Mouse (Mus musculus): ENCODE results near the gene Anapc11.

Anapc11 gene

GRCm38 (mm10) chr11:120608241-120609034, 10.2 kb downstream of the Anapc11 start, which contains the start of gene Npb:
Gene Npb (plus strand): TSS chr11:120608477.
- DNase-seq, result no peak

DNA sequence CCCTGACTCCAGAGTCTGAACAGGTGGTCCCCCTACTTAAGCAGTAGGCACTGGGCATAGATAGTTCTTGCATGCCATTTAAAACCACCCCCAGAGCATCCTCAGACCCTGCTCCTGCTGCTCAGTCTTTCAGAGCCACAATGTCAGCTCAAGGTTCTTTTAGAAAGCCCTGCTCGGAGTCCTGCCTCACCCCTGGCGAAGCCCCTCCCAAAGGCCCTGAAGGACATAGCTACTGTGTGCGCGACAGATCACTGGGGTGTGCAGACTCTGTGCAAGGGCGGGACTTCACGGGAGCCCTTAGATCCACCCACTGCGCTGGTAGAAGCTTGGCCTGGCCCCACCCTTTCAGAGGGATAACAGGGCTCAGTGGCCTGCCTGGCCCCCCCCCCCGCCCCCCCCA, 11.0 kb downstream of the Anapc11 start:
- peak; percentile 48 for DNase-seq

- no peak for DNase-seq
Observed at GRCm38 (mm10) chr11:120610477-120611046, 12.3 kb downstream of the Anapc11 start.

GRCm38 (mm10) chr11:120612763-120613162, 14.5 kb downstream of the Anapc11 start:
- DNase-seq, result peak; percentile 80

GRCm38 (mm10) chr11:120613481-120613972, 15.3 kb downstream of the Anapc11 start:
- DNase-seq, result no peak

DNA sequence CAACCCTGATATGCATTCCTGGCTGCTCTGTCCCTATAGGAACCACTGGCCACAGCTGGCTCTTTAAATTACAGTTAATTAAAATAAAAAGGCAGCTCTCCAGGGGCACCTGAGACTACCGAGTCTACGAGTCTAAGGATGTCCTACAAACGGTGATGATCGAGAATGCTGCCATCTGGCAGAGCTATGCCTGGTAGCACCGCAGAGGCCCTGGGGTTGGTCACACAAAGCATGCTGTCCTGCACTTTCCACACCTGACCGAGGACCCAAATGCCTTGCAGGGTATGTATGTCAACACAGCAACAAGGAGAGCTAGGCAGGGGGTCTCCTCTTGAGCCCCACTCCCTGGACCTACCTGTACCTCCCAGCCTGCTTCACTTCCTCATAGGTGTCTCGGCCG, 15.8 kb downstream of the Anapc11 start:
- DNase-seq, result no peak

GRCm38 (mm10) chr11:120615167-120615566, 16.9 kb downstream of the Anapc11 start:
- DNase-seq, result no peak

DNA sequence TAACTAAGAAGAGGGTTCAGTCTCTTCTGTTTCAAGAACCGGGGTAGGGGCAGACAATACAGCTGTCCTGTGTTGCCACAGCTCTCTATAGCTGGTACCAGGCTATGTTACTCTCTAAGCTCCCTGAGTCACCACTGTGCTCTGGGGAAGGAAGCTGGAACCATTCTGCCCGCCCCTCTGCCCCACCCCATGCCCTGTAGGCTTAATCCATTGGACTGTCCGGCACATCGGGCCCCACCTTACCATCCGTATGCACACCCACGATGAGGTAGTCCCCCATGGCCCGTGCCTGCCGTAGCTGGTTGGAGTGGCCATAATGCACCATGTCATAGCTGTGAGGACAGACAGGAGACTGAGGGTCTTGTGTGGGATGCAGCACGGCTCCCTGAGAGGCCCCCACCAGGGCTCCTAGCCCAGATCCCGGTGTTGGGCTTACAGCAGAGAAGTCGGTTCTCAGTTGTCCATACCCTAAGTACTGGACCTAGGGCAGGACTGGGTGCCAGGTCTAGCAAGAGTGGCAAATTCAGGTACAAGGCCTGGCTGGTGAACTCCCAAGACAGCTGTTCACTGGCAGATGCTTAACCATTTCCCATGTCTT, 17.5 kb downstream of the Anapc11 start:
- DNase-seq, result no peak

DNA sequence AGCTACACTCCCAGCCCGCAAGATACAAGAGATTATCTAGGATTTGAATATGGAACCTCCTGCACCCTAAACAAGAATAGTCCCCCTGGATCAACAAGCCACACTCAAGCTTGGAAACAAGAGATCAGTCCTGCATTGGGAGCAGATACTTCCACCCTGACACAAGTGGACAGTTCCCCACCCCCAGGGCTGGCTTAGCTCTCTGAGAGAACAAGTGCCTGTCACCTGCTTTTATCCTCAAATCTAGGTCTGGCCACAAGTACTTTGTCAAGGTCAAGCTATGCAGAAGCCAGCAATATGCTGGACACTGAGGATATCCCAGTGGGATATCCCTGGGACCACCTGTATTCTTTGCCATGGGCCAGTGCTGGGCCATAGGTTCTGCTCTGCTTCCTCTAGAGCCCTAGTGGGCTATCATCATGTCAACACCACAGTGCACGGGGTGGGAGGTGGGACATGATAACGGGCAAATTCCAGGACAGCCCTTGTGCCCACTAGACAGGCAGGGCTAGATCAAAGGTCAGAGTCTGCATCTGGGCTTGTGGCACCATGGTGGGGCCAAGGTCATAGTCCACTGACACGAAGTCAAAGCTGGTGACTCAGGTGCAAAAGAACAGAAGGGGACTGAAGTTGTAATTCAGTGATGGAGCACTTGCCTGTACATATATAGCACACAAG, 18.5 kb downstream of the Anapc11 start:
- peak; percentile 71 for DNase-seq

DNA sequence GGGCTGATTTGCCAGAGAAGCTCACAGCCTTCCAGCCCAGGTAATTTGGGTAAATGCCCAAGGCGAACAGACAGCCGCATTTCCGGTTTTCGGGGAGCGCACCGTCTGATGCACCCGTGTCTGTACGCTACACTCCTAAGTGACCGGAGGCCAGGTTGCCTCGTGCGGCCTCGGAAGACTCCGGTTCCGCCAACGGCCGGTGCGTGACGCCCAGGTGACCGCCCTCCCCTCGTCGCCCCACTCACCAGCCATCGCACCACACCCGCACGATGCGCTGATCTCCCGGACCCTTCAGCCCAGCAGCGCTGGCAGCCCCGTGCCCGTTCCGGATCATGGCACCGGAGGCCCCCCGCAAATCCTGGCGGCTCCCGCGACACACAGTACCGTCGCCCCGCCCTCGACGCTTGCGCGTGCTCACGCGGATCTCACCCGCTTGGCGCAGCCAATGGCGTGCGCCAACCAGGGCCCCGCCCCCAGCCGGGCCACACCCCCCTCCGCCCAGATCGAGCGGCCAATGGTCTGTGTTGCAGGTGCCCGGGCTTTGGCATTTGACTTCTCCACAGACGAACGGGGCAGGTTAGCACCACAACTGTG, 19.4 kb downstream of the Anapc11 start, which contains the start of gene Pcyt2:
Gene Pcyt2 (minus strand): TSS at position 418 of the 594 bp plus-strand sequence.
- peak; percentile 95 for DNase-seq

DNA sequence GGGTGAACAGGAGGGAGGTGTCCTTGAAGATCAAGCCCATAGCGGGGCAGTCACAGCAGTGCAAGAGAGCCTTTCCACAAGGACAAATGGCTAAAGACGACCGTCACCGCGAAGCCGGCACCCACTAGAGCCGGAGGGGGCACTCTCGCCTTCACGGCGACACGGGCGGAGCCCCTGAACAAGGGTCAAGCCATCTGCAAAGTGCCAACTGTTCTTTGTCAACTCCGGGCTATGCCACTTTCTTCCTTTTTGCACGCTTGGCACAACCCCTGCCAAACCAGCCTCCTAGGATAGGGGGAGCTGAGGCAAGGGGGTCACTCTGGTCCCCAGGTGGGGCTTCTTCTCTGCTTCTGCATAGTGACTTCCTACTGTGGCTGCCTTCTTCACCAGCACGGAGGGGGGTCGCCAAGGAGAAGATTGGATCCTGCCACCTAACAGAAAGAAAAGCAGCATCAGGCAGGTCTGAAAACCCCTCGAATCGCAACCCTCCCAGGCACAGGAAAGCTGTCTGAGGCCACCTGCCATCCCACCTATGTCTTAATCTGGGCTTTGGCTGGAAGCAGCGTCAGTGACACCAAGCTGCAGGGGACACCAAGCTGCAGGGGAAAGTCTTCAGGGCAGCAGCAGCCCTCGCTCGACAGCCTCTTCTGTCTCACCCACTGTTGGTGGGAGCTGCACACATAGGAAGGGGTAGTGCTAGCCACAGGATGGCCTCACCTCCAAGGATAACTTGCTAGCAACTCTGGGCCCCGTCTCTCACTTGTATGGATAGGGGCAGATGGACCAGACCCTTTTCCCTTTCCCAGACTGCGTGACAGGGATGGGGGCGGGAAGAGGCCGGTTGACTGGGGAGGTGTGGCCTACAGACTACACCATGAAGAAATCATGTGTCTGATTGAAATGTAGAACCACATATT, 20.7 kb downstream of the Anapc11 start:
- DNase-seq, result no peak

GRCm38 (mm10) chr11:120620195-120620594, 22.0 kb downstream of the Anapc11 start:
- DNase-seq, result no peak

- DNase-seq, result no peak
Observed at GRCm38 (mm10) chr11:120622805-120623204, 24.6 kb downstream of the Anapc11 start.

- peak; percentile 79 for DNase-seq
Observed at GRCm38 (mm10) chr11:120623961-120624679, 25.9 kb downstream of the Anapc11 start.

GRCm38 (mm10) chr11:120624680-120625111, 26.5 kb downstream of the Anapc11 start:
- DNase-seq, result peak; percentile 88

- DNase-seq, result no peak
Observed at GRCm38 (mm10) chr11:120625152-120625775, 27.0 kb downstream of the Anapc11 start, which contains the start of gene Sirt7. Gene Sirt7 (minus strand): TSS chr11:120625240.

DNA sequence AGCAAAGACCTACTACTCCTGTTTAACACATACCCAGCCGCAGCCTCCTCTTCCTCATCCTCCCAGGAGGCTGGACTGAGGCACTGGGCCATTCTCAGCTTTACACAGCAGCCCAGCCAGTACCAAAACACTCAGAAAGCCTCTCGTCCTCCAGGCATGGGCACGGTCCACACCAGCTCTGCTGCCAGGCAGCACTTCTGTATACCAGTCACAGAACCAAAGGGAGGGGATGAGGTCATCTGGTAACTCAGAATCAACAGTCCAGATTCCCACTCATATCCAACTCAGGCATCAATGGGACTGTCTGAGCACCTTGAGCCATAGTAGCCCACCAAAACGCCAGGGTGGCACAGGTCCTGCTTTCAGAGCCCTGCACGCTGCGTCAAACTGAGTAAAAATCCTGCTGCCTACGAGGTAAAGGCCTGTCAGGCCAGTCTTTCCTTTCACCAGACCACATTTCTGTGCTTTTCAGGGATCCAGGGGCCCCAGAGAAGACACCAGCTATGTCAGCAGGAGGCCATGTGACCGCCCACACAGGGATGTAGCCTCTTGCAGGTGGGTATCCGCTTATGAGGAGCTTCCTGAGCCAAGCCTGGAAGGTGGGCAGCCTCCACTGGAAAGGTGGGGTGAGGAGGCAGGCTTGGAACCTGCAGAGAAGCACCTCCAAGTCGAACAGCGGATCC, 28.7 kb downstream of the Anapc11 start:
- DNase-seq, result no peak

DNA sequence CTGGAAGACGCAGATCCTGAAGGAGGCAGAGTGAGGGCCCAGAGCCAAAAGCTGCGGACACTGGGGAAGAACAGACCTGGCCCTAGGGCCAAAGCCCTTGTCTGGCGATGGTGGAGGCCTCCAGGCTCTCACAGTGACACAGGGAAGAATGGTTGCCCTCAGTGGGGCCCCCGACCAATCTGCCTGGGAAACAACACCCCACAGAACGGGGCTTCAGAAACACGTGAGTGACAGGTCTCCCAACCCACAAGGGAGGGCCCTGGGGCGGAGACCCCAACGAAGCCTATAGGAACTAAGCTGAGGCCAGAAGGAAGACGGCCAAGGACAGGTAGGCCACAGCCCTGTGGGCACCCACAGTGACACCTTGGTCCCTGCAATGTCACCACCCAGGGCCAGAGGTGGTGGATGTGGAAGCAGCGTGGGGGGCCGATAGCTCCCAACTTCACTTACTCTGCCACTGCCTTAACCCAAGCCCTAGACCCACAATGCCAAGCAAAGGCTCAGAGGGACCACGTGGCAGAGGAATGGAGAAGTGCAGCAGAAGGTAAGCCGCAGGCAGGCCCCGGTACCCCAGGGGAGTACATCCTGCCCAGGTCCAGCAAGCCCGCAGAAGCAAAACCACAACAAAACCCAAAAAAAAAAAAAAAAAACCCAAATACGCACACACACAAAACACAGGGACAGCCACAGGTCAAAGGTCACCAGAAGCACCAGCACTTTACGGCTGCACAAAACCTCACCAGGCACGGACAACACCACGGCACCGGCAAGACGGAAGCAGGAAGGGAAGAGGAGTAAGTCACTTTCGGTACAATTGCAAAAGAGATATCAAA, 29.5 kb downstream of the Anapc11 start:
- no peak for DNase-seq
